Mouse (Mus musculus) ZHBTc4 (cell line): Measurements from ENCODE around the gene Tchp.

ENCODE experiments used
- DNase-seq: peaks from one replicate; pipeline ENCODE4 v3.0.0-alpha.2; 2011; ENCODE audit warnings: low read depth, low spot score

Gene Tchp

GRCm38 (mm10) chr5:114738707-114739241 lies 31.2 kb downstream of the Tchp start:
- DNase-seq = no peak

GRCm38 (mm10) chr5:114740595-114740994 lies 33.0 kb downstream of the Tchp start:
- no peak for DNase-seq

GRCm38 (mm10) chr5:114742572-114742971 lies 35.0 kb downstream of the Tchp start:
- DNase-seq = no peak

- DNase-seq = no peak
Measured at GRCm38 (mm10) chr5:114742998-114743696, 35.6 kb downstream of the Tchp start.

- DNase-seq = no peak
Measured at GRCm38 (mm10) chr5:114743697-114744090, 36.1 kb downstream of the Tchp start.

GRCm38 (mm10) chr5:114745581-114745980 lies 38.0 kb downstream of the Tchp start:
- no peak for DNase-seq

- no peak for DNase-seq
Measured at GRCm38 (mm10) chr5:114746886-114747285, 39.3 kb downstream of the Tchp start.

GRCm38 (mm10) chr5:114747521-114747920 lies 40.0 kb downstream of the Tchp start:
- no peak for DNase-seq

- DNase-seq = no peak
Measured at GRCm38 (mm10) chr5:114750325-114750724, 42.8 kb downstream of the Tchp start.

- DNase-seq = peak; percentile 51
Measured at GRCm38 (mm10) chr5:114752397-114752796, 44.8 kb downstream of the Tchp start.

- no peak for DNase-seq
Measured at GRCm38 (mm10) chr5:114753384-114753783, 45.8 kb downstream of the Tchp start.

- DNase-seq = no peak
Measured at GRCm38 (mm10) chr5:114759536-114760090, 52.1 kb downstream of the Tchp start.

- no peak for DNase-seq
Measured at GRCm38 (mm10) chr5:114761980-114762379, 54.4 kb downstream of the Tchp start.

GRCm38 (mm10) chr5:114764812-114765735 lies 57.5 kb downstream of the Tchp start:
- DNase-seq = peak; percentile 76

- DNase-seq = no peak
Measured at GRCm38 (mm10) chr5:114766686-114767085, 59.1 kb downstream of the Tchp start.

- no peak for DNase-seq
Measured at GRCm38 (mm10) chr5:114767185-114767584, 59.6 kb downstream of the Tchp start.

- no peak for DNase-seq
Measured at GRCm38 (mm10) chr5:114769786-114770185, 62.2 kb downstream of the Tchp start.

GRCm38 (mm10) chr5:114771796-114772195 lies 64.2 kb downstream of the Tchp start:
- DNase-seq = no peak
